Mouse (Mus musculus) limb, embryonic 11.5 days (tissue): Measurements from ENCODE around the gene Olfr1402. TPM values are rescaled to one million over a fixed set of nuclear protein-coding genes. Genes with fewer than 3 reads are reported as not detected.

Source experiments
- polyA plus RNA-seq: library from polyadenylated mRNA; unstranded; fragments of >200 nt; fragmentation: Nextera tagmentation; extraction: Ambion mirVana; gene quantifications from 2 replicates; pipeline ENCODE4 v1.2.1, GENCODE M21; 2014

Gene Olfr1402
- polyA plus RNA-seq, 1 experiment from 2014 or later = not detected

Other genes with a start within 250 kb of the Olfr1402 start
- gene Bcl9, start 124.1 kb downstream of the Olfr1402 start, polyA plus RNA-seq = 76.8 and 86.9 TPM in 2 replicates
- gene Chd1l, start 188.2 kb upstream of the Olfr1402 start, polyA plus RNA-seq = 21.5 and 22.8 TPM in 2 replicates
- 1.0 and 1.3 TPM in 2 replicates for gene Fmo5, start 206.8 kb upstream of the Olfr1402 start, polyA plus RNA-seq
- gene Prkab2, start 236.2 kb upstream of the Olfr1402 start, polyA plus RNA-seq = 4.3 and 5.4 TPM in 2 replicates